Mouse (Mus musculus) brain, embryonic 14.5 days (tissue): ENCODE results near the gene Fkbp4.

Experiments
- CTCF ChIP-seq: fragments of 200-500 bp; IDR thresholded peaks from 2 replicates; pipeline ENCODE4 v1.5.1; 2012; ENCODE audit warnings: inconsistent platforms, mild to moderate bottlenecking, moderate library complexity, borderline replicate concordance; ENCODE audit not compliant: insufficient read depth, insufficient read length; ENCODE audit errors: extremely low read depth
- POLR2A ChIP-seq: fragments of 200-500 bp; IDR thresholded peaks from 2 replicates; pipeline ENCODE4 v1.6.1; 2012; ENCODE audit warnings: mild to moderate bottlenecking, inconsistent platforms, borderline replicate concordance; ENCODE audit not compliant: poor library complexity, insufficient read depth, insufficient read length, severe bottlenecking; ENCODE audit errors: extremely low read depth

DNA sequence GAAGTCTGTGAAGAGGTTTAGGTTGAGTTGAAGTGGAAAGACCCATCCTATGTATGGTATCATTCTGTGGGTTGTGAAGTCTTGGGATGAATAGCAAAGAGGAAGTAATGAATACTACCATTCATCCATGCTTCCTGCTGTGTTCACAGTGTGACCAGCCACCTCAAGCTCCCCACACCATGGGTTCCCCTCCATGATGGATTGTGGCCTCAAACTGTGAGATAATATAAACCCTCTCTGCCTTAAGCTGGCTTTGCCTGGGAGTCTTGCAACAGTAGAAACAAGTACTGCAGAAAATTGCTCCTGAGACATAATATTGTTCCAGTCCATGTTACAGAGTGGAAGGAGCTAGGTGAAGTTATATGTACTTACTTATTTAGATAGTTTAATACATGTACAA lies 23.1 kb upstream of the Fkbp4 start:
- TF ChIP-seq POLR2A (no peak), CTCF (no peak)
